Mouse (Mus musculus) olfactory bulb, adult 2 months (tissue): Measurements from ENCODE around the gene Crebrf.

Experiments
- CTCF ChIP-seq: fragments of 200-500 bp; IDR thresholded peaks from 2 replicates; pipeline ENCODE4 v1.5.1; 2012; ENCODE audit warnings: low read depth, mild to moderate bottlenecking, low read length, moderate library complexity; ENCODE audit not compliant: insufficient read depth
- POLR2A ChIP-seq: fragments of 200-500 bp; IDR thresholded peaks from 2 replicates; pipeline ENCODE4 v1.6.1; 2012; ENCODE audit warnings: mild to moderate bottlenecking, low read depth, low read length, moderate library complexity; ENCODE audit not compliant: insufficient read depth

DNA sequence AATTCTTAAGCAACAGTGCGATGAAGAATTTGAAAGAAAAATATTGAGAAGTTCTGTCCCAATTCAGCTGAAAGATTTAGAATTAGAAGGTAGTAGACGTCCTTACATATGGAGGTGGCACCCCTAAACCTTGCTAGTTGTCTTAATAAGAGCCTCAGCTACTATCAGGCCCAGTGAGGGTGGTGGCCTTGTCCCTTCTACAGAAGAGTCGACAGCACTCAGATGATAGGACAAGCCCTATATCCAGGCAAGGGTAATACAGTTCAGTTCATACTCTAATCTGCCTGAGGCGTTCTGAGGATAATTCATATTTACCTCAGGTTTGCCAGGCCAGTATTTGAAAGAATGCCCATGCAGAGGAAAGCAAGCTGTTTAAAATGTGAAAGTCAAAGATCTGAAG lies 62.6 kb downstream of the Crebrf start:
- TF ChIP-seq CTCF: no peak
- TF ChIP-seq POLR2A: no peak
